Mouse (Mus musculus): ENCODE results near the gene Kif3c.

The Kif3c gene

DNA sequence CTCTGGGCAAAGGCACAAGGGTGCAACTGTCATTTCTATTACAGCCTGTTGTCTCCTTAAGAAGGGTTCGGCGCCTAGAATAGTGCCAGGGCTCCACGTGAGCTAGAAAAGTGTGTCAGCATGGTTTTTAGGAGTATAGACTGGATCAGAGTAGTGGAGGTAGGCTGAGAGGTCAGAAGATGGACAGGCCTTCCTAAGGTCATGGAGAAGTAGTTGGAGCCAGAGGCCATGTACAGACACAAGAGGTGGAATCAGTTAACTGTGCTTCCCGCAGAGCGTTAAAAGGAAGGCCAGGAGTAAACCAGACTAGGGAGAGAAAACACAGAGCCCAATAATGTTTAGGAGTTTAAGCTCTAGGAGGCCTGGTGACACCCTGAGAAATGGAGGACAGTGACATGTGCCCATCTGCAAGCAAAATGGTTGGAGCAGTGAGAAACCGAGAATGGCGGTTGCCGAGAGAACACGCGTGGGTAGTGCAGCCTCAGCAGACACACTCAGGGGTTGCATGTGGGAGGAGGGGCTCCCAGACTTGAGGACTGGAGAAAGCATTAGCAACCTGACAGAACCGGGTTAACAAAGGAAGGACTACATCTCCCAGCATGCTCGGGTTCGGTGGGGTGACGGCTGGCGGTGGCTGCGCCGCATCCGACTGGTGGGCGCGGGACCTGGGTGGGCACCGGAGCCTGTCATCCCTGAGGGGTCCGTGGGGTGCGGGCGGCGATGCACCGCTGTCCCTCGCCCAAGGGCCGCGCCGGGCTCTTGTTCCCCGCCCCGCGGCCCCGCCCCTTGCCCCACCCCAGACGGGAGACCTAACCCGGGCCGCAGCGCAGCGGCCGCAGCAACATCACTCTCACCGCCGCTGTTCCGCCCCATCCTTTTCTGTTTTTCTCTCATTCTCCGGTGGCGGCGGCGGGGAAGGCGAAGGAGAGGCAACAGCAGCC is at the start of gene Kif3c:
TSS of gene Kif3c (plus strand) at position 625 of the 941 bp plus-strand sequence.
- DNase-seq (ENCODE audit: inconsistent age in 2 of 2, low spot score in 1 of 2): peak; percentile 84 to 95

- peak; percentile 57 to 82 for DNase-seq (ENCODE audit: inconsistent age in 2 of 2, low spot score in 1 of 2)
Observed at GRCm38 (mm10) chr12:3316083-3316482, 48.8 kb upstream of the Kif3c start.

- peak in 1 of 2 experiments; percentile 61 for DNase-seq (ENCODE audit: inconsistent age in 2 of 2, low spot score in 1 of 2)
Observed at GRCm38 (mm10) chr12:3316937-3317336, 48.0 kb upstream of the Kif3c start.

DNA sequence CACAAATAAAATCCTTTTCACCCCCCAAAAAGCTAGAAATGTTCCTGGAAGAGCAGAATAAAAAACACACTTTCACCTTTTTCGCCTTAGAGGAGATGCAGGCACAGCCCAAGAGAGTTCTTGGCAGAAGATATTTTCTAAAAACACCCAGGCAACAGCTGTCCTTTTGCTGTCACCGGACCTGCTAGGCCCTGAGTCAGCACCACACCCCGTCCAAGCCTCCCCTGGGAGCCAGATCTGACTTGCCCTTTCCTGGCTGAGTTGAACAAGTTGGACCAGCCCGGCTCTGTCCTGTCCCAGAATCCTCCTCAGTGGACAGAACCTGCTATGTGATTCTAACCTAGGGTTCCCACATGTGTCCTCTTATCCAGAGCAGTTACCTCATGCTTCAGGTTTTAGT is 45.6 kb upstream of the Kif3c start:
- peak; percentile 27 to 56 for DNase-seq (ENCODE audit: inconsistent age in 2 of 2, low spot score in 1 of 2)

DNA sequence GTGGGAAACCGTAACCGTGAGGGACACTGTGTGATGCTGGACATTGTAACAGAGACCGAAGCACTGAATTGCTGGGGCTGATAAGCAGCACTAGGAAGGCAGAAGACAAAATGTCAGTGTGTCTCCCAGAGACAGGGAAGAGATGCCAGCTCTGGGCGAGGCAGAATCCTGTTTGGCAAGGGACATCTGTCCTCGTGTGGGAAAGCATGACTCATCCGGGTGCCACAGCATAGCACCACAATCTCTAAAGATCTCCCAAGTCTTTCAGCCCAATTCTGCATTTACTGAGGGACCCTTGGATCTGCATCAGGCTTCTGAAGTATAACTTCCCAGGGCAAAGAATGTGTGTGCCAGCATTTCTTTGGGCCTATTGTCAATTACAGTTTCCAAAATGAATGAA is 41.7 kb upstream of the Kif3c start:
- peak; percentile 67 to 85 for DNase-seq (ENCODE audit: inconsistent age in 2 of 2, low spot score in 1 of 2)

GRCm38 (mm10) chr12:3325232-3325631 is 39.7 kb upstream of the Kif3c start:
- no peak for DNase-seq (ENCODE audit: inconsistent age in 2 of 2, low spot score in 1 of 2)

DNA sequence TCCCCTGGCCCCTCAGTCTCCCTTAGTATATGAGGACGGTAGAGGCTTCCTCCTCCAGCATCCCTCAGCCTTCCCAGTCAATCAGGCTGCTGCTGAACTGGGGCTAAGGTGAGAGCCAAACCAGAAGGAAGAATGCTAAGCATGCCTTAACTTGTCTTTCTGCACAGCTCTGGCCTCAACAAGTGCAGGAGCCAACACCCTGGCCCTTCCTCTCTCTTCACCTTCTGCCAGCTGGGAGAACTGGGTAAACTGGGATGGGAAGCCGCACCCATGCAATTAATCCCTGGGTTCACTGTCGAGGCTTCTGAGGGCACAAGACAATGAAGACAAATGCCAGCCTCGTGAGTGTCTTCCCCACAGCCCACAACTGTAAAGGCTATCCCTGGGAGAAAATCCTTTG is 35.3 kb upstream of the Kif3c start:
- no peak for DNase-seq (ENCODE audit: inconsistent age in 2 of 2, low spot score in 1 of 2)

DNA sequence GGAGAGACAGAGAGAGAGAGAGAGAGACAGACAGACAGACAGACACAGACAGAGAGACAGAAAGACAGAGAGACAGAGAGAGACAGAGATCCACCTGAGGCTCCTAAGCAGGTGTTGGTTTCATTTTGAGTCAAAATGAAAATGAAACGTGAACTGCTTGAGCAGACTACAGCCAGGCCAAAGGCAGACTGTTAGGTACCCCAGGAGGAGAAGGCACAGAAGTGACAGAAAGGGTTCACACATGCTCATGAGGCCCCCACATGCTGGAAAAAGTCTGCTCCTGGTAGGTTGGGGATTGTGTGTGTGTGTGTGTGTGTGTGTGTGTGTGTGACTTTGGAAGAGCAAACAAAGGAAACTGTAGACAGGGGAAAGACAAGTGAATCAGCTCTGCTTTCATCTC is 26.0 kb upstream of the Kif3c start:
- DNase-seq (ENCODE audit: inconsistent age in 2 of 2, low spot score in 1 of 2): no peak

GRCm38 (mm10) chr12:3344155-3344554 is 20.8 kb upstream of the Kif3c start:
- no peak for DNase-seq (ENCODE audit: inconsistent age in 2 of 2, low spot score in 1 of 2)

DNA sequence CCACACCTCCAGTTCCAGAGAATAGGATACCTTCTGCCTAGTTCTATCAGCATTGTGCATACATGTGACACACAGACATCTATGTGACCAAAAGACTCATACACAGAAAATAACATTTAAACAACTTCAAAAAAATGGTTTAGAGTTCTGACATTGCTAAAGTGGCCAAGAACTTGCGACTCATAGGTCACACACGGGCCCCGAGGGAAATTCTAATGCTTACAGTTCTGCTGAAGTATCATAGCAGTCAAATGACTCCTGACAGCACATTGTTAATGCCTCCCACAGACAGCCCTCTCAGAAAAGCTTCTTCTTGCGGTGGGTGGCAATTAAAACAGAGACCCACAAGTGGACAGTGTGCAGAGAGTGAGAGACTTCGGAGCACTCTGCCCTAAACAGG is 19.9 kb upstream of the Kif3c start:
- no peak for DNase-seq (ENCODE audit: inconsistent age in 2 of 2, low spot score in 1 of 2)

DNA sequence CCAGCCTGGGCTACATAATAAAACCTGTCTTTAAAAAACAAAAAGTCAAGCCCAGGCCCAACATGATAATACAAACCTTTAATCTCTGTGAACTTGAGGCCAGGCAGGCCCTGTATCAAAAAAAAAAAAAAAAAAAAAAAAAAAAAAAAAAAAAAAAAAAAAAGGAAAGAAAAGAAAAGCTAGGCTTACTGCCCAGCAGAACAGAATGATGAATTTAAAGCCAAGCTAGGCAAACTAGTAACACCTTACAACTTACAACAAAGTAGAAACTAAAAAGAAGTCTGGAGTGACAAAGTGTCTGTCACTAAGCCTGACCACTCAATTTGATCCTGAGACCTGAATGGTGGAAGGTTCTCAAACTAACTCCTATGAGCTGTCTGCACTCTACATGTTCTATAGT is 17.2 kb upstream of the Kif3c start:
- DNase-seq (ENCODE audit: inconsistent age in 2 of 2, low spot score in 1 of 2): no peak

DNA sequence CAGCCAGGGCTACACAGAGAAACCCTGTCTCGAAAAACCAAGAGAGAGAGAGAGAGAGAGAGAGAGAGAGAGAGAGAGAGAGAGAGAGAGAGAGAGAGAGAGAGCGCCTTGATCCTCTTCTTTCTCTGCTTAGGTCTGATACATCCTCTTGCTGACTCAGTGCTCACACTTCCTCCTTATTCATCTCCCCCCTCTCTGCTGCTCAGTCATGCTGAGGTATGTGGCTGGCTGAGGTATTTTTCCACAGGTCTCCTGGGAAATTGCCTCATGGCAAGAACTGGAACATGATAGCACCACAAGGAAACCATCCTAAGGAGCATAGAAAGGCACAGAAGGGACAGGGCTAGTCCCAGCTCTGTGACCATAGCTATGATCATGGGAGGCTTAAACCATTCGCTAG is 15.5 kb upstream of the Kif3c start:
- DNase-seq (ENCODE audit: inconsistent age in 2 of 2, low spot score in 1 of 2): peak in 1 of 2 experiments; percentile 44

DNA sequence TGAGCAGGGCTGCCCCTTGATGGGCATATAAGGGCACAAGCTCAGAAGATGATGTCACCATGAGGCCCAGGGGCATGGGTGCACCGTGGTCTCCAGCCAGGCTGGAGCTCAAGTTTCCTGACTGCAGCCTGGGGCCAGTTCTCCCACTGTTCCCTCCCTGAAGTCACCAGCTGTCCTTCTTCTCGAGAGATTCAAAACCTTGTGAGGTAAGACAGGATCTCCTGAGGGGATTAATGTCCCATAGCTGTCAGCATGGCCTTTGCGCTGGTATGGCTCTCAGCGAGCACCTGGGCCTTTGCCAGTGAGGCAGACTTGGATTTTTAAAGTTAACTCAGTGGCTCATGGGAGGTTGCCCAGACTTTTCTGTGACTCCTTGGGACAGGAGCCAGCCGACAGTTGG is 14.8 kb upstream of the Kif3c start:
- peak; percentile 53 to 86 for DNase-seq (ENCODE audit: inconsistent age in 2 of 2, low spot score in 1 of 2)

DNA sequence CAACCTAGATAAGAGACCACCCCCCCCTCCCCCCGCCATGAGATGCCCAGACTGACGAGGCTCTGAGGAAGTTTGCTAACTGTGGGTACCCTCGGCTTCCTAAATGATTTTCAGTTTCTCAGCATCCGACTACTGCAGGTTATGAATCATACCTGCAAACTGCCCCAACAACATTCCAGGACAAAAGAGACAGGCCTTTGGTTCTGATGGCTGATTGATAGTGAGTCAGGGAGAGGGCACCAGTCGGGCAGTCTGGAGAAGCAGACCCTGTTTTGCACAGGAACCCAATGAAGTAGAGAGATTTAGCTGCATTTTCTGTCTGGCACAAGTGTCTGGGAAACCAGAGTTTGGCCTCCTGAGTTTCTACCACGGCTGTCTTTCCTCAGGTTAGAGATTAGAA is 12.7 kb upstream of the Kif3c start:
- no peak for DNase-seq (ENCODE audit: inconsistent age in 2 of 2, low spot score in 1 of 2)

DNA sequence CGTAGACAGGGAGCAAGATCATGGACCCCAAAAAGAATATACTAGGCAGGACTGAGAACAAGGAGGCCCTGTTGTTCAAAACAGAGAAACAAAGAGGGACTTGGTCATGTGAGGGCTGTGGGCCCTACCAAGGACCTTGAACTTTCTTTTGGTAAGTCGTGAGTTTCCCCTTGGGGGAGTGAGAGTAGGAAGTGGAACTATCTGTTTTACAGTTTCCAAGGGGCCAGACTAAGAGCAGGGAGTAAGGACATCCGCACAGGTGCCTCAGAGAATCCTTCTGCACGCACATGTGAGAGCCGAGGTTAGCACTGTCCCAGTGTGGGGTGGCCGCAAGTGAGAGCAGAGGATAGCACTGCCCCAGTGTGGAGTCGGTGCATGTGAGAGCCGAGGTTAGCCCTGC is 9.9 kb upstream of the Kif3c start:
- no peak for DNase-seq (ENCODE audit: inconsistent age in 2 of 2, low spot score in 1 of 2)

DNA sequence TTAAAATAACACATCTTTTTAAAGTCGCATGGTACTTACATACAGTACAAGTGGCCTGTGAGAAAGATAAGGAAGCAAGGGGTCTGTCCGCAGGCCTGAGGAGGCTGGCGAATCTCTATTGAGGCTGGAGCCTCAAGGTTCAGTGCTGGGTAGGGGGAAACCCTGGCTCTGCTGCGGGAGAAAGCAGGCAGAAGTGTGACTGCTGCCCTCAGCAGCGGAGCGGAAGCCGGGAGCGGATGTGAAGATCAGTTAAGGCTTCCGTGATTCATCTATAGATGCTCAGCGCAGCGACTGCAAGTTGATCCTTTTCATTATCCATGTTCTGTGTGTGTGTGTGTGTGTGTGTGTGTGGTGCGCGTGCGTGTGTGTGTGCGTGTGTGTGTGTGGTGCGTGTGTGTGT is 8.1 kb upstream of the Kif3c start:
- peak in 1 of 2 experiments; percentile 37 for DNase-seq (ENCODE audit: inconsistent age in 2 of 2, low spot score in 1 of 2)

DNA sequence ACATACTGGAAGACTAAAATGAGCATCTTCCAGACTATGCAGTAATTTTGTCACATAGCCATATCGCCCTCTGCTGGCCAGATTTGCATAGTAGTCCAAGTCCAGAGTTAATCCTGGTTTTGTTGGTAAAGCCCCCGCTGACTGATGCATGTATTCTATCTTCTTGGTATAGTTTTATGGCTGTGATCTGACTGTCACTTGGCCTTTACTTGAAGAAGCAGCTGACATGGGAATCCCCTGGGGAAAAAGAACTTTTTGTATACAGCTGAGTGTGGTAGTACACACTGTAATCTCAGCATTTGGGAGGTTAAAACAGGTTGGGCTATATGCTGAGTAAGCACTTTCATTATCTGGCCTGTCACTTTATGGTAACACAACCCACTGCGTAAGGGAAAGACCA is 5.6 kb upstream of the Kif3c start:
- DNase-seq (ENCODE audit: inconsistent age in 2 of 2, low spot score in 1 of 2): peak; percentile 77 to 95

DNA sequence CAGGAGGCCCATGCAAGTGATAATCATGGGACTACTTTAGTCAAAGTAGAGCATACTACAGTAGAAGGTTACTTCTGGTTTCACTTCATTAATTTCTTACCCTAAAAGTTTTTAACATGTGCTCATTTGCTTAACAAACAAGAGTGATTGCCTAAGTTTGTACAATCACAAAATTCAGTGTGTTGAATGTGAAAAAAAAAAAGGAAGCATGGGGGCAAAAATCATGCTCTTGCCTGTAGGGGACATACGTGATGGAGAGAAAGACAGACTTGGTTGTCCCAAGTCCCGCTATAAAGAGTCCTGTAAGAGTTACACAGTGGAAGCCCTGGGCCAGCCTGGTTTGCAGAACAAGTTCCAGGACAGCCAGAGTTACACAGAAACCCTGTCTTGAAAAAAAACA is 4.9 kb upstream of the Kif3c start:
- DNase-seq (ENCODE audit: inconsistent age in 2 of 2, low spot score in 1 of 2): no peak

GRCm38 (mm10) chr12:3364076-3364475 is 856 bp upstream of the Kif3c start:
- peak in 1 of 2 experiments; percentile 43 for DNase-seq (ENCODE audit: inconsistent age in 2 of 2, low spot score in 1 of 2)

DNA sequence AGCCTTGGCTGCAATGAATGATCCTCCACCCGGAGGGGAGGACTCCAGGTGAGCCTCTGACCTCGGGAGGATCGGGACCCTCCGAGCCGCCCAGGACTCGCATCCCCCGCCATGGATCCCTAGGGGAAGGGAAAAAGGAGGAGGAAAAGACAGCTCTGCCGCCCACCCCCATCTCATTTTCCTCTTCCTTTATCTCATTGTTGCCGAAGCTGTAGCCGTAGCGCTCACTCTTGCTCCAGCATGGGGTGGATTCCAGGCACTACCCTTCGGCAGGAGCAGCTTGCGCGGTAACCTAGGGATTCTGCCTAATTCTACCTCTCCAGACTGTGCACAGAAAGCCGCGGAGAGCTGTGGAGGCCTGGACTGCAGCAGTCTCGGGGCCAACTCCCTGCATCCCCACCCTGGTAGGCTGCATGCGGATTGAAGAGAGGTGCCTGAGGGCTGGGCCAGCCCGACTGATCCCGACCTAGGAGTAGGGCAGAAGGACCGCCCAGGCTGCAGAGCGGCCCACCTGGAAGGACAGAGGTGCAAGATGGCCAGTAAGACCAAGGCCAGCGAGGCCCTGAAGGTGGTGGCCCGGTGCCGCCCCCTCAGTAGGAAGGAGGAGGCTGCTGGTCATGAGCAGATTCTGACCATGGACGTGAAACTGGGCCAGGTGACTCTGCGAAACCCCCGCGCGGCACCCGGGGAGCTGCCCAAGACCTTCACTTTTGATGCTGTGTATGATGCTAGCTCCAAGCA is 687 bp downstream of the Kif3c start:
- DNase-seq (ENCODE audit: inconsistent age in 2 of 2, low spot score in 1 of 2): peak; percentile 51 to 82

DNA sequence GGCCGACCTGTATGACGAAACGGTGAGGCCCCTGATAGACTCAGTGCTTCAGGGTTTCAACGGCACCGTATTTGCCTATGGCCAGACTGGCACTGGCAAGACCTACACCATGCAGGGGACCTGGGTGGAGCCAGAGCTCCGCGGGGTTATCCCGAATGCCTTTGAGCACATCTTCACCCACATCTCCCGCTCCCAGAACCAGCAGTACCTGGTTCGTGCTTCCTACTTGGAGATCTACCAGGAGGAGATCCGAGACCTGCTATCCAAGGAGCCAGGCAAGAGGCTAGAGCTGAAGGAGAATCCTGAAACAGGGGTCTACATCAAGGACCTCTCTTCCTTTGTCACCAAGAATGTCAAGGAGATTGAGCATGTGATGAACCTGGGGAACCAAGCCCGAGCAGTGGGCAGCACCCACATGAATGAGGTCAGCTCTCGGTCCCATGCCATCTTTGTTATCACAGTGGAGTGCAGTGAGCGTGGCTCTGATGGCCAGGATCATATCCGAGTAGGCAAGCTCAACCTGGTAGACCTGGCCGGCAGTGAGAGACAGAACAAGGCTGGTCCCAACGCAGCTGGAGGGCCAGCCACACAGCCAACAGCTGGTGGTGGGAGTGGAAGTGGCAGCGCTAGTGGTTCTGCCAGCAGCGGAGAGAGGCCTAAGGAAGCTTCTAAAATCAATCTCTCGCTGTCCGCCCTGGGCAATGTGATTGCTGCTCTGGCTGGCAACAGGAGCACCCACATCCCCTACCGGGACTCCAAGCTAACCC is 1.4 kb downstream of the Kif3c start:
- DNase-seq (ENCODE audit: inconsistent age in 2 of 2, low spot score in 1 of 2): no peak

- peak; percentile 64 to 84 for DNase-seq (ENCODE audit: inconsistent age in 2 of 2, low spot score in 1 of 2)
Observed at GRCm38 (mm10) chr12:3366957-3367260, 2.0 kb downstream of the Kif3c start.
